Mouse (Mus musculus) urinary bladder, postnatal 36 days (tissue): ENCODE measurements around the gene Naglu.
"Not testable (repeated sequence)": the region's sequence is repeated elsewhere in the genome, so short reads cannot be mapped to it uniquely, and the experiment has no call there.

Source experiments
- DNase-seq, 2 experiments: peaks; one replicate each; pipeline ENCODE4 v3.0.0; 2022; ENCODE audit warnings: low spot score in 2 of 2, mixed read lengths in 1 of 2

Naglu gene

GRCm38 (mm10) chr11:101120545-101121188, 50.9 kb downstream of the Naglu start:
- no peak for DNase-seq

GRCm38 (mm10) chr11:101124494-101124893, 54.7 kb downstream of the Naglu start:
- DNase-seq = not testable (repeated sequence)

- not testable (repeated sequence) for DNase-seq
Measured at GRCm38 (mm10) chr11:101125008-101125407, 55.2 kb downstream of the Naglu start.

DNA sequence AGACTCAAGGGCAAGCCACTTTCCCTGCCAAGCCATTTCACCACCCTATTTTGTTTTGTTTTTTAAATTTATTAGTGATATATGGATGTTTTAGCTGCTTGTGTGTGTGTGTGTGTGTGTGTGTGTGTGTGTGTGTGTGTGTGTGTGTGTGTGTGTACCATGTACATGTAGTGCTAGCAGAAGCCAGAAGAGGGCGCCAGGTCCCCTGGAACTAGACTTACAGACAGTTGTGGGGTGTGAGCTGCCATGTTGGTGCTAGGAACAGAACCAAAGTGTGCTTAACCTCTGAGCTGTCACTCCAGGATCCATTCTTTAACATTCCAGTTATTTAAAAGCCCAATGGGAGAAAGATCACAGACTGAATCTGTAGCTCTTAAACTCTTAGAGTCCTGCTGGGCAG, 57.3 kb downstream of the Naglu start:
- DNase-seq = no peak
